ENCODE assay signal across 27 mouse cellular contexts in genomic region chr13:35749194-35749593, GRCm38 (mm10).
DNase-seq lines count a peak whose midpoint lies in the region; ATAC-seq lines count a peak whose summit lies in the region.
"Had no signal": no experiment of that assay in that cellular context is flagged by ENCODE, and none has a peak within 500 bp of the region (broad histone marks: within the 10 kb centered on the region; RNA-seq: fewer than 3 reads in every experiment).

No protein-coding gene starts in this region.

- no peak overlapping the region for H3K4me3 ChIP-seq in hindbrain, embryonic 12.5 days
- H3K4me3 ChIP-seq: forebrain, embryonic 10.5 days; heart, embryonic 15.5 days; kidney, embryonic 15.5 days; limb, embryonic 10.5 days; lung, embryonic 15.5 days; midbrain, embryonic 13.5 days; neural tube, embryonic 13.5 days; stomach, embryonic 15.5 days had no signal

- peaks cover 3% of the 10 kb centered on the region for H3K4me1 ChIP-seq in hindbrain, embryonic 12.5 days
- H3K4me1 ChIP-seq: midbrain, embryonic 13.5 days; stomach, embryonic 15.5 days had no signal

- H3K27me3 ChIP-seq in hindbrain, embryonic 12.5 days: no peaks in the 10 kb centered on the region
- H3K27me3 ChIP-seq: heart, embryonic 15.5 days; kidney, embryonic 15.5 days; lung, embryonic 15.5 days; midbrain, embryonic 13.5 days; neural tube, embryonic 13.5 days; stomach, embryonic 15.5 days had no signal

- WGBS in hindbrain, embryonic 12.5 days: 91% methylated on average over 4 of the region's 4 CpGs

- H3K9ac ChIP-seq in hindbrain, embryonic 12.5 days: no peak overlapping the region
- H3K9ac ChIP-seq: heart, embryonic 15.5 days; hindbrain, embryonic 14.5 days; kidney, embryonic 15.5 days; lung, embryonic 15.5 days; midbrain, embryonic 13.5 days; neural tube, embryonic 13.5 days; stomach, embryonic 15.5 days had no signal

- ATAC-seq in CD4-positive, CD25-positive, alpha-beta regulatory T cell, adult 4 months: peak; percentile 56
- ATAC-seq in granulocyte monocyte progenitor cell, adult 5-6 weeks (replicated peaks; ENCODE audit: poor library complexity, severe bottlenecking): peak; percentile 86
- ATAC-seq in monocyte, adult 5-6 weeks (replicated peaks; ENCODE audit: insufficient number of reproducible peaks, low FRiP score, low TSS enrichment, poor library complexity, severe bottlenecking): peak; percentile 95
- no peak for ATAC-seq in hindbrain, embryonic 12.5 days (ENCODE audit: low FRiP score)
- ATAC-seq: forebrain, embryonic 16.5 days; midbrain, embryonic 13.5 days had no signal

- peaks cover 28% of the 10 kb centered on the region for H3K9me3 ChIP-seq in hindbrain, embryonic 12.5 days (replicated peaks)
- H3K9me3 ChIP-seq: stomach, embryonic 15.5 days had no signal

- H3K4me2 ChIP-seq in hindbrain, embryonic 12.5 days (replicated peaks): no peak overlapping the region
- H3K4me2 ChIP-seq: heart, embryonic 15.5 days; hindbrain, embryonic 14.5 days; kidney, embryonic 15.5 days; lung, embryonic 15.5 days; midbrain, embryonic 13.5 days; neural tube, embryonic 13.5 days; stomach, embryonic 15.5 days had no signal

- H3K36me3 ChIP-seq in hindbrain, embryonic 12.5 days: 0 out of 2 replicates have a peak, but pooled peaks cover 2% of the 10 kb centered on the region
- H3K36me3 ChIP-seq: heart, embryonic 15.5 days; neural tube, embryonic 13.5 days; stomach, embryonic 15.5 days had no signal

- no peak overlapping the region for H3K27ac ChIP-seq in hindbrain, embryonic 12.5 days
- H3K27ac ChIP-seq: forebrain, embryonic 10.5 days; heart, embryonic 15.5 days; hindbrain, embryonic 14.5 days; kidney, embryonic 15.5 days; limb, embryonic 10.5 days; lung, embryonic 15.5 days; macrophage; midbrain, embryonic 13.5 days; neural tube, embryonic 13.5 days; stomach, embryonic 15.5 days had no signal

- DNase-seq in heart, adult 11 months: peak; percentile 41
- DNase-seq in heart, adult 18-20 months: no peak
- DNase-seq in left cerebral cortex, adult 8-10 months (ENCODE audit: low spot score in 2 of 2): no peak
- no peak for DNase-seq in gastrocnemius, postnatal 10 days
- DNase-seq: adrenal gland, postnatal 10 days; cerebellum, adult 8-10 months; gastrocnemius, postnatal 14 days; heart, postnatal 36 days; kidney, postnatal 4 days; layer of hippocampus, adult 9-11 months; right cerebral cortex, postnatal 4 days; thymus, postnatal 25 days had no signal
